Mouse (Mus musculus) forebrain, embryonic 13.5 days (tissue): Measurements from ENCODE around the gene Prnd. TPM values are rescaled to one million over a fixed set of nuclear protein-coding genes. Genes with fewer than 3 reads are reported as not detected.

Experiments
- ATAC-seq: fragments of 200-750 bp; cut with Nextera tagmentation; 2 replicates; pipeline ENCODE4 v1.8.0; 2017
- H3K27ac ChIP-seq: fragments of 300-500 bp; sonication (generic); 2 replicates; pipeline ENCODE4 v1.5.1; 2015; ENCODE audit warnings: inconsistent platforms, mild to moderate bottlenecking, moderate library complexity
- H3K27me3 ChIP-seq: fragments of 300-500 bp; sonication (generic); 2 replicates; pipeline ENCODE4 v1.6.1; 2015; ENCODE audit warnings: mild to moderate bottlenecking, inconsistent platforms
- H3K36me3 ChIP-seq: fragments of 300-500 bp; sonication (generic); 2 replicates; pipeline ENCODE4 v1.6.1; 2015; ENCODE audit warnings: mild to moderate bottlenecking, inconsistent platforms; ENCODE audit not compliant: poor library complexity, severe bottlenecking
- H3K4me1 ChIP-seq: fragments of 300-500 bp; sonication (generic); 2 replicates; pipeline ENCODE4 v1.6.1; 2015; ENCODE audit warnings: inconsistent platforms
- H3K4me2 ChIP-seq: fragments of 300-500 bp; sonication (generic); 2 replicates; pipeline ENCODE4 v1.6.1; 2015; ENCODE audit warnings: inconsistent platforms, mild to moderate bottlenecking, moderate library complexity
- H3K4me3 ChIP-seq: fragments of 300-500 bp; sonication (generic); 2 replicates; pipeline ENCODE4 v1.5.1; 2015; ENCODE audit warnings: mild to moderate bottlenecking, inconsistent platforms
- H3K9ac ChIP-seq: fragments of 300-500 bp; sonication (generic); 2 replicates; pipeline ENCODE4 v1.6.1; 2015; ENCODE audit warnings: mild to moderate bottlenecking, inconsistent platforms
- H3K9me3 ChIP-seq: fragments of 300-500 bp; sonication (generic); replicated peaks from 2 replicates; pipeline ENCODE4 v1.6.1; 2016; ENCODE audit warnings: inconsistent platforms
- WGBS: fragments of 180-500 bp; shearing (Covaris S2); methylation state at CpG from one replicate; pipeline ENCODE4 v1.1.7; 2015; 5-methylcytosine and 5-hydroxymethylcytosine counted together
- polyA plus RNA-seq: library from polyadenylated mRNA; unstranded; fragments of >200 nt; fragmentation: Nextera tagmentation; extraction: Ambion mirVana; gene quantifications from 2 replicates; pipeline ENCODE4 v1.2.1, GENCODE M21; 2015

The Prnd gene
- polyA plus RNA-seq, 1 experiment from 2014 or later, result 7.7 TPM

GRCm38 (mm10) chr2:131944370-131944769, 6.3 kb upstream of the Prnd start:
- 17% methylated on average over 1 of the region's 1 CpGs for WGBS
- no peak for ATAC-seq
- H3K9me3 ChIP-seq, result no peaks in the 10 kb centered on the region

GRCm38 (mm10) chr2:131945225-131945624, 5.4 kb upstream of the Prnd start:
- H3K9me3 ChIP-seq, result no peaks in the 10 kb centered on the region
- ATAC-seq, result no peak
- WGBS, result 88% methylated on average over 8 of the region's 8 CpGs
- no peaks in the 10 kb centered on the region for H3K36me3 ChIP-seq
- H3K9ac ChIP-seq, result no peak overlapping the region
- H3K27ac ChIP-seq, result no peak overlapping the region
- no peak overlapping the region for H3K4me3 ChIP-seq
- H3K27me3 ChIP-seq, result no peaks in the 10 kb centered on the region
- peaks cover 7% of the 10 kb centered on the region; the same call in 1 of the 2 replicates for H3K4me1 ChIP-seq
- no peak overlapping the region for H3K4me2 ChIP-seq

More at GRCm38 (mm10) chr2:131944370-131944769, 6.3 kb upstream of the Prnd start:
- no peak overlapping the region for H3K27ac ChIP-seq
- no peaks in the 10 kb centered on the region for H3K36me3 ChIP-seq
- no peak overlapping the region for H3K4me3 ChIP-seq
- peaks cover 7% of the 10 kb centered on the region; the same call in 1 of the 2 replicates for H3K4me1 ChIP-seq
- no peaks in the 10 kb centered on the region for H3K27me3 ChIP-seq
- no peak overlapping the region for H3K4me2 ChIP-seq
- H3K9ac ChIP-seq, result no peak overlapping the region

GRCm38 (mm10) chr2:131945765-131946164, 4.9 kb upstream of the Prnd start:
- peaks cover 3% of the 10 kb centered on the region; the same call in 1 of the 2 replicates for H3K27me3 ChIP-seq
- no peaks in the 10 kb centered on the region for H3K36me3 ChIP-seq
- H3K9me3 ChIP-seq, result no peaks in the 10 kb centered on the region
- no peak for ATAC-seq
- no peak overlapping the region for H3K9ac ChIP-seq
- no peak overlapping the region for H3K27ac ChIP-seq
- H3K4me1 ChIP-seq, result peaks cover 7% of the 10 kb centered on the region; the same call in 1 of the 2 replicates
- 93% methylated on average over 6 of the region's 6 CpGs for WGBS
- no peak overlapping the region for H3K4me3 ChIP-seq
- H3K4me2 ChIP-seq, result no peak overlapping the region

- Histone ChIP-seq H3K36me3 (no peaks in the 10 kb centered on the region), H3K4me2 (no peak overlapping the region), H3K4me3 (no peak overlapping the region), H3K27ac (no peak overlapping the region), H3K4me1 (peaks cover 7% of the 10 kb centered on the region; the same call in 1 of the 2 replicates), H3K9me3 (no peaks in the 10 kb centered on the region), H3K9ac (no peak overlapping the region), H3K27me3 (peaks cover 3% of the 10 kb centered on the region; the same call in 1 of the 2 replicates)
- WGBS, result 91% methylated on average over 16 of the region's 16 CpGs
- ATAC-seq, result no peak
Observed at GRCm38 (mm10) chr2:131946351-131946750, 4.3 kb upstream of the Prnd start.

DNA sequence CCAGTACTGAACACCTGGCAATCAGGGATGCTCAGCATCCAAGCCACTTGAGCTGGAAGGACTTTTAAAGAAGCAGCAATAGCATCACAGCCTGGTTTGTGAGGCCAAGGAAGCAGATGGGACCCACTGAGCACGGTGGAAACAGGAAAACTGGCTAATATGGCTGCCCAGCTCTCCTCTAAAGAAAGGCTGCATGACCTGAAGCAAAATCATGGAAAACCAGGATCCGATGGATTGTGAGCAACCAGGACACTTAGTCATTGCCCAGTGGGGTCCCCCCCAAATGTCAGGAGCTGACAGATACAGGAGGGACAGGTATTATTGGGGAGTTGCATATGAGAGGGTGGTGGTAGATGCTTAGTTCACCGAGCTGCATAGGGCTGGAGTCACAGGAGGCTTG, 2.5 kb upstream of the Prnd start:
- H3K36me3 ChIP-seq, result no peaks in the 10 kb centered on the region
- no peak overlapping the region for H3K4me3 ChIP-seq
- no peak overlapping the region for H3K27ac ChIP-seq
- H3K9ac ChIP-seq, result no peak overlapping the region
- H3K4me1 ChIP-seq, result peaks cover 14% of the 10 kb centered on the region; the same call in 1 of the 2 replicates
- peaks cover 14% of the 10 kb centered on the region for H3K27me3 ChIP-seq
- no peaks in the 10 kb centered on the region for H3K9me3 ChIP-seq
- no peak overlapping the region for H3K4me2 ChIP-seq
- no peak for ATAC-seq
- WGBS, result 80% methylated on average over 3 of the region's 3 CpGs

- no peak overlapping the region for H3K4me2 ChIP-seq
- no peak overlapping the region for H3K4me3 ChIP-seq
- 75% methylated on average over 11 of the region's 11 CpGs for WGBS
- H3K27me3 ChIP-seq, result peaks cover 24% of the 10 kb centered on the region
- no peak overlapping the region for H3K9ac ChIP-seq
- ATAC-seq, result no peak
- H3K9me3 ChIP-seq, result no peaks in the 10 kb centered on the region
- peaks cover 20% of the 10 kb centered on the region; the same call in 1 of the 2 replicates for H3K4me1 ChIP-seq
- H3K27ac ChIP-seq, result no peak overlapping the region
- H3K36me3 ChIP-seq, result no peaks in the 10 kb centered on the region
Observed at GRCm38 (mm10) chr2:131948916-131949639, 1.6 kb upstream of the Prnd start.

GRCm38 (mm10) chr2:131949767-131950597, 679 bp upstream of the Prnd start:
- no peak overlapping the region for H3K4me2 ChIP-seq
- no peaks in the 10 kb centered on the region for H3K9me3 ChIP-seq
- H3K4me3 ChIP-seq, result no peak overlapping the region
- H3K27ac ChIP-seq, result no peak overlapping the region
- ATAC-seq, result peak; percentile 60
- WGBS, result 54% methylated on average over 9 of the region's 9 CpGs
- peaks cover 24% of the 10 kb centered on the region; the same call in 1 of the 2 replicates for H3K4me1 ChIP-seq
- no peaks in the 10 kb centered on the region for H3K36me3 ChIP-seq
- H3K27me3 ChIP-seq, result peaks cover 31% of the 10 kb centered on the region
- H3K9ac ChIP-seq, result no peak overlapping the region

DNA sequence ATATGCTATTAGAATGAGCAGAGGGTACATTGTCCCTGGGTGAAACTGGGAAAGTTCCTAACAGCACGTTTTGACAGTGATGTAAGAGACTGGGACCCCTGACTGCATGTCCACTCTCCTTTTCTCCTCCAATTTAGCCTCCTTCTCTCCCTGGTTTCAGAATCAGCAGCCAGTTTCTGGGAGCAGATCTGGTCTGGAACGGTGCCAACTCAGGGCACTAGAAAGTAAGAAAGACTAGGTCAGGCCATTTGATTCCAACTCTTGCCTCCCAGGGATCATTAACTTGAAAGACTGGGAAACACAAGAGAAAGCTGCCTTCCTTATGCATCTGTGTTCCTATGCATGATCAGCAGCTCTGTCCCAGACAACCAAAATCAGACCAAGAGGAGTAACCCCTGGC, 1.8 kb downstream of the Prnd start:
- peaks cover 30% of the 10 kb centered on the region; the same call in 1 of the 2 replicates for H3K4me1 ChIP-seq
- H3K27ac ChIP-seq, result no peak overlapping the region
- no peak overlapping the region for H3K9ac ChIP-seq
- H3K36me3 ChIP-seq, result no peaks in the 10 kb centered on the region
- WGBS, result 48% methylated on average over 2 of the region's 2 CpGs
- no peaks in the 10 kb centered on the region for H3K9me3 ChIP-seq
- no peak overlapping the region for H3K4me2 ChIP-seq
- H3K27me3 ChIP-seq, result peaks cover 36% of the 10 kb centered on the region
- no peak for ATAC-seq
- H3K4me3 ChIP-seq, result no peak overlapping the region

- 19% methylated on average over 29 of the region's 29 CpGs for WGBS
Observed at GRCm38 (mm10) chr2:131952961-131953538, 2.4 kb downstream of the Prnd start.

DNA sequence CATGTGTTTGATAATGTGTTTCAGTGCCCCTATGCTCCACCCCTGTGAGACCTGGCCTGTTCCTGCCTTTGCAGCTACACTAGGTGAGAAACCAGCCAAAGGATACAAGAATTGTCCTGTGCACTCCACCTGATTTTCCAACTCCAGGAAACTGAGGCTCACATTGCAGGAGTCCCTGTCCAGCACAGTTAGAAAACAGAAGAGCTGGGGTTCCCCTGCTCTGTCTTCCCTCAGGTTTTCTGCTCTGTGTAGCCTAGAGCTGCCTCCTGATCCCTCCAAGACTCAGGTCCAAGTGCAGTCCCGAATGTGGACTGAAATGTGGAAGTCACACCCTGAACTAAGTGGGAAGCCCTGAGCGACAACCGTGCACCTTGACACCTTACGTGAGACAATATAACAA, 3.0 kb downstream of the Prnd start:
- Histone ChIP-seq H3K9ac (no peak overlapping the region), H3K9me3 (no peaks in the 10 kb centered on the region), H3K36me3 (no peaks in the 10 kb centered on the region), H3K27ac (no peak overlapping the region), H3K27me3 (peaks cover 36% of the 10 kb centered on the region), H3K4me1 (peaks cover 25% of the 10 kb centered on the region; the same call in 1 of the 2 replicates), H3K4me3 (no peak overlapping the region), H3K4me2 (no peak overlapping the region; the same call in 1 of the 2 replicates)
- WGBS, result 88% methylated on average over 4 of the region's 4 CpGs
- no peak for ATAC-seq

More at GRCm38 (mm10) chr2:131952961-131953538, 2.4 kb downstream of the Prnd start:
- Histone ChIP-seq H3K36me3 (no peaks in the 10 kb centered on the region), H3K4me1 (peaks cover 30% of the 10 kb centered on the region; the same call in 1 of the 2 replicates), H3K9me3 (no peaks in the 10 kb centered on the region), H3K4me3 (no peak overlapping the region; the same call in 1 of the 2 replicates), H3K4me2 (peak overlapping the region; percentile 25), H3K9ac (no peak overlapping the region), H3K27me3 (peaks cover 36% of the 10 kb centered on the region), H3K27ac (no peak overlapping the region)
- no peak for ATAC-seq

- peak overlapping the region; percentile 39 for H3K4me3 ChIP-seq
- peaks cover 36% of the 10 kb centered on the region for H3K27me3 ChIP-seq
- no peaks in the 10 kb centered on the region for H3K9me3 ChIP-seq
- H3K27ac ChIP-seq, result no peak overlapping the region
- peak overlapping the region; percentile 65 for H3K4me2 ChIP-seq
- H3K4me1 ChIP-seq, result peaks cover 23% of the 10 kb centered on the region; the same call in 1 of the 2 replicates
- peak; percentile 44 for ATAC-seq
- WGBS, result 58% methylated on average over 9 of the region's 9 CpGs
- H3K9ac ChIP-seq, result peak overlapping the region; percentile 37
- H3K36me3 ChIP-seq, result no peaks in the 10 kb centered on the region
Observed at GRCm38 (mm10) chr2:131954835-131955234, 4.2 kb downstream of the Prnd start.
